Mouse (Mus musculus): ENCODE measurements around the gene Nhlrc3. TPM values are rescaled to one million over a fixed set of nuclear protein-coding genes. Genes with fewer than 3 reads are reported as not detected.

Gene Nhlrc3
- 1 to 10 TPM; 7.7 to 9.9 TPM for total RNA-seq (2021)

- peak; percentile 95 to 97 for DNase-seq
Observed at GRCm38 (mm10) chr3:53463046-53463764, at the start of gene Nhlrc3, which contains the start of gene Proser1. Gene Nhlrc3 (minus strand): TSS chr3:53463332. Gene Proser1 (plus strand): TSS chr3:53463666.

GRCm38 (mm10) chr3:53502428-53502827 is 39.3 kb upstream of the Nhlrc3 start:
- no peak for DNase-seq

- DNase-seq, result no peak
Observed at GRCm38 (mm10) chr3:53498351-53498905, 35.3 kb upstream of the Nhlrc3 start.

DNA sequence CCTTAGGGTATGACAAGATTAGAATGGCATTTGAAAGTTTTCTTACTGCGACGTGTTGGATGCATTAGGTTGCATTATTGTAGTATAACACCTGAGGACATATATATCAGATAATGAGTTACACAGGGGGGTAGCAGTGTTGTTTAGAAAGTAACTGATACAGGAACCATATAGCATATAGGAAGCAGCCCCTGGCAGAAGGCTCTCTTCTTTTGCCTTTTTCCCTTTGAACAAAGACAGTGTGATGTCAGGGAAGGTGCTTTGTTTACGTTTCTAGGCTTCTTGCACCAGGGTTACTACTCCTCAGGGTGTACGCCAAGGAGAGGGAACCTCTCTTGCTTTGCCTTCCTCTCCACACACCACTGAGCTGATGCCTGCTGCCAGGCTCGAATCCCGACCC is 25.2 kb upstream of the Nhlrc3 start, which contains the start of gene Stoml3:
Stoml3 (plus strand) TSS at position 301 of the 400 bp plus-strand sequence.
- no peak for DNase-seq

DNA sequence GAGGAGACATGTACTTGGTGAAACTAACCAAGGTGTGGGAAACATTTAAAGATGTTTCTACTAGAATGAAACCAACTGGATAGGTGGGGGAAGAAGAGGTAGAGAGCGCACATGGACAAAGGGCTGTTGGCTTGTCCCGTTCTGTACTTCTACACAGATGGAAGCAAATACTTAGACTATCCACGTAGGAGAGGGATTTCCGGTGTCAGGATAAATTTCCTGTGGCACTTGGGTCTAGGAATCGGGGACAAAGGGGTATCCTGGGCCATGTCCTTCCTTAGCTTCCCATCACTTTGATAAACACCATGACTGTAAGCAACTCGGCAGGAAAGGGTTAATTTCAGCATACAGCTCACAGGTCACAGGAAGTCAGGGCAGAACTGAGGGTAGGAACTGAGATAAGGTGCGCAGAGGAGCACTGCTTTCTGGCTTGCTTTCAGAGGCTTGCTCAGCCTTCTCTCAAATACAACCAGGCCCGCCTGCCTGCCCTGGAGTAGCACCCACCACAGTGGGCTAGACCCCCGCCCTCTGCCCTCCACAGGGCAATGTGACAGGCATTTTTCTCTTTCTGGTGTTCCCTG is 24.0 kb upstream of the Nhlrc3 start:
- DNase-seq, result no peak

GRCm38 (mm10) chr3:53486561-53486960 is 23.4 kb upstream of the Nhlrc3 start:
- DNase-seq, result no peak

GRCm38 (mm10) chr3:53483414-53484059 is 20.4 kb upstream of the Nhlrc3 start:
- DNase-seq, result no peak

GRCm38 (mm10) chr3:53478419-53479046 is 15.4 kb upstream of the Nhlrc3 start:
- no peak for DNase-seq

- DNase-seq, result no peak
Observed at GRCm38 (mm10) chr3:53477468-53477867, 14.3 kb upstream of the Nhlrc3 start.

DNA sequence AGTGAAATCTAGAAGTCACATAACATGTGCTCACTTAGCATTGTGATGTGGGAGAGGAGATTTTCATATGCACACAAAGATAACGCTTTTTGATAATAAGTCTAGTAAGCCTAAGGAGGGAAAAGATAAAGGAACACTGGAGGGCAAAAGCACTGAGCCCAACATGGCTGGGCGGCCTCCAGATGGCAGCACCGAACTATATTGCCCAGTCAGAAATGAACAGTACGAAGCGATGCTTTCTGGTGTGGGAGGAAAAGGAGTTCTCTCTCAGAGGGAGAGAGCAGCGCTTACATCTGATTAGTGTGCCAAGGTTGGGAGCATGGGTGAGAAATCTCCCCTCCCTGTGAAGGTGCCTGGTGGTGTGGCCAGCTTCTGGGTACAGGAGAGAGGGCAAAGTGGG is 12.8 kb upstream of the Nhlrc3 start:
- peak; percentile 39 to 41 for DNase-seq

DNA sequence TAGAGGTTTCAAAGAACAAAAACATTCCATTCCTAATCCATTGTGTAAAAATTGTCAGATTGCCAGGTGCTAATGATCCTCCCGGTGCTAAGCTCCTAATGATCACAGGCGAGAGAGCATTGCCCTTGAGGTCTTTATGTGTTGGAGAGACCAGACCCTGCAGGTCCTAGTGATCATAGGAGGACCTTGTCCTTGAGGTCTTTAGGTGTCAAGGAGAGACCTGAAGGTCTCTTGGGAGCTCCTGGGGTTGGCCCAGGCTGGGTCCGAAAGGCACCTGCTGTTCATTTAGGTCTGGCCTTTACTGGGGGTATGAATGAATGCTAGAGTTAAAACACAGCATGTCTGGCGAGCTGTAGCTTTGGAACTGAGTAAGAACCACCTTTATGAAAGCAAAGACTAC is 11.0 kb upstream of the Nhlrc3 start:
- no peak for DNase-seq

DNA sequence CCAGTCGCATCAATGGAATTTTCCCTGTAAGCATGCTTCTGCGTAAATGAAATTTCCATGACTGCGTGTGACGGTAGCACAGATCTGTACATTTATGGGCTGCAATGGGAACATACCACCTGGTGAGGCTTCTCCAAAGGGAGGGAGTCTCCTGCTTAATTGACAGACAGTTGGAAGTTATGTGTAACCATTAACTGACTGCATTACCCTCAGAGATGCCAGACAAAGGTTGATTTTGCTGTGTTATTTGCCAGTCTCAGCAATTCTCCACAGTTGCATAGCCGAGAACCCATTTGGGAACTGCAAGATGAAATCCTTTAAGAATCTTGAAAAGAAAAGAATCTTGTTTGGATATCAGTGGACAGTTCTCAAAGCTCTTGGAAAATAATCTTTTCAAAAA is 8.9 kb upstream of the Nhlrc3 start:
- no peak for DNase-seq

GRCm38 (mm10) chr3:53469650-53470049 is 6.5 kb upstream of the Nhlrc3 start:
- DNase-seq, result no peak

- DNase-seq, result no peak
Observed at GRCm38 (mm10) chr3:53467356-53467755, 4.2 kb upstream of the Nhlrc3 start.

DNA sequence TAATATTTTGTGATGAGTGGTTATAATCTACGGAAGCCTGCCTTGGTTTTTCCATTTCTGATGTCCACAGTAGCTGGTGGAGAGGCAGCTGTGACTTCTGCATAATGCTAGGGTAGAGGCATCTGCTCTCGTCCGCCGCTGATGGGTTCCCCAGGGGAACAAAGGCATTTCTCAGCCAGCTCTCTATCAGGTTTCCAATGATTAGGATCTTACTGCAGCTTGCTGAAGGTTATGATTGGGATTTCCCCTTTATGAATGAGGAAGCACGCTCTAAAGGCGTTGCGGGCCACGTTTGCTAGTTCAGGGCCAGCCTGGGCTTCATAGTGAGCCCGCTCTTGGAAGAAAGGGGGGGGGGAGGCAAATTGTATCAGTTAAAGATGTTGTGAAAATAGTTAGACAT is 3.3 kb upstream of the Nhlrc3 start:
- no peak for DNase-seq

- no peak for DNase-seq
Observed at GRCm38 (mm10) chr3:53465330-53465729, 2.2 kb upstream of the Nhlrc3 start.

DNA sequence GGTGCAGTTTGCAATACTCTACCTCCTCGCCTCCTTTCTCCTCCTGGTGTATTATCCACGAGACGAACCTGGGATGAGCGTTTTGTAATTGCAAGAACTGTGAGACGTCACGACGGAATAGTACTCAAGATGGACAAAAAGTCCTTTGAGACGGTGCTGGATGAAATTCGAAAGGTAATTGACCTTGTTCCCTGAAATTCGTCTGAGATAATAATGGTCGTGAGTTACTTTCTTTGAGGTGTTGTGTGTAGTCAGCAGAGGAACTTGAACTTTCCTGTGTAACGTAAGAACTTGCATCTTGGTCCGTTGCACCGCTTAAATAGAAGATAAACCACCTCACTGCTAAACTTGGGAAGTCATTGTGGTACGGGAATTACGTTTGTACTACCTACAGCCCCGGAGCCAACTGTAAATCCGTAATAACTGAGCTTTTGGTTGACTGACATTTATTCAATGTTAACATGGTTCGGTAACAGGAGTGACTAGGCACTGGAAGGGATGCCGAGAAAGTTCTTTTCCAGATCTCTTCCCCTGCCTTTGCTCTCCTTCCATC is 1.1 kb upstream of the Nhlrc3 start:
- no peak for DNase-seq

DNA sequence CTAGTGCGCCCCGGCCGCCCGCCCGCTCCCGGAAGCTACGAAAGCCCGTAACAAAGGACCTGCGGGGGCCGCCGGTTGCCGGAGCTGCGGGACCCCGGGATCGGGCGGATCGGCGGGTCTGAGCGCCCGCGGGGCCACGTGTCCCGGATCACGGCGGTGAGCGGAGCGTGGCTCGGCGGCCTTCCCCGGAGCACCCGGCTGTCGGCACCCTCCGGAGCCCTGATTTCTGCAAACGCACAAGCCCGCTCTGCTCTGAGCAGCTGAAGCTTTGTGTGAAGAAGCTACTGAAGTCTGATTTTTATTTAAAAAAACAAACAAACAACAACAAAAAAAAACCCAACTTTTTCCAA is 608 bp upstream of the Nhlrc3 start:
- DNase-seq, result no peak

- no peak for DNase-seq
Observed at GRCm38 (mm10) chr3:53462701-53463045, 459 bp downstream of the Nhlrc3 start.

DNA sequence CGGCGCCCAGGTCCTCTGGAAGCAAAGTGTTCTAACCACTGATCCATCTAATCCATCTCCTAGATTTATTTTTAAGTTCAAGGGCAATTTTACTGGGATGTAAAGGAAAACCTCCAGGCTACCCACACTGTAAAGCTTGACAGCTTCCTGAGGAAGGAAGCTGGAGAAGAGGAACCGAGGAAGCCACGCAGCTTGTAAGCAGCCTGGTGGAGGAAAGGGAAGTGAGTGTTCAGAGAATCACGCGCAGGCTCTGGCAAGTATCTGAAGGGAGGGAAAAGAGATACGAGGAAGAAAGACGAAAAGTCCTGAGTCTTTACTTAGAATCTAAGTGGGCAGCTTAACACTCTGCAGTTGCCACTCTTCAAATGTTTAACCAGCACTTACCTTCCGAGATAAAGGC is 3.0 kb downstream of the Nhlrc3 start:
- no peak for DNase-seq

GRCm38 (mm10) chr3:53457750-53458149 is 5.4 kb downstream of the Nhlrc3 start:
- DNase-seq, result no peak

DNA sequence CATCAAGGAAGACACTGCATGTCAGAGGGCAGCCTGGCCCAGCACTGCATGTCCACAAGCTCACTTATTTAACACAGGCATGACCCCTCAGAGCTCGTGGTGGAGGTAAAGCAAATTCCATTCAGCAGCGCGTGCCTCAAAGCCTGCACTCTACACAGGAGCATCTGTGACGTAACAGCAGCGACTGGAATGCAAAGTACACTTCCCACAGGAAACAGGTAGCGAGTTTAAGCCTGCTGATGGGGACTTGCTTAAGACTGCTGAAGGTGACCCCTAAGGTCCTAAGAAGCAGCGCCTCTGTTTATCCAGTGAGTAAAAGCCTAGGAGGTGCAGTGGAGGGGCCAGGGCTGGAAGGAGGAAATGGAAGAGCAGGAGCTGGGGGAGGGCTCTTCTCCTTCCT is 8.1 kb downstream of the Nhlrc3 start:
- no peak for DNase-seq

DNA sequence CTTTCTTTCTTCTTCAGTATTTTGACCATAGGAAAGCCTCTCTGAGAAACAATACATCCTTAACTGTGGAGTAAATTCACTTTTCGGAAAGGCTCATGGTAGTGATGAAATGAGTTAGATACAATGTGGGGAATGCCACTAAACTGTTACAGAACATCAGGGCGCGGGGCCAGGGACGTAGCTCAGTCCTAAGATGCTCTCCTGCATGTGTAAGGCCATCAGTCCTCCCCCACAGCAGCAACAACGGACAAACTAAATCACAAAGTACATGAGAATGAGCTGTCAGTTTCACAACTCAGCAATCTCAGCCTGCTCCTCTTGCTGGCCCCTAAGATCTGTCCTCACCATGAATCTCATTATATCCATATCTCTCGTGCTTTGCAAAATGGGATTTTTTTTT is 8.6 kb downstream of the Nhlrc3 start:
- no peak for DNase-seq

Measured in layer of hippocampus, postnatal 36 days (tissue).